Mouse (Mus musculus): Measurements from ENCODE around the gene Nagk. TPM values are rescaled to one million over a fixed set of nuclear protein-coding genes. Genes with fewer than 3 reads are reported as not detected.

Gene Nagk
- total and polyA plus RNA-seq, 2 experiments from 2014 or later: 50.9 to 70.9 TPM

GRCm38 (mm10) chr6:83840086-83840485, 45.3 kb downstream of the Nagk start:
- Histone ChIP-seq H3K27me3 (ENCODE audit: control insufficient read depth, insufficient read depth, low read length) (no peaks in the 10 kb centered on the region), H3K36me3 (replicated peaks; ENCODE audit: control insufficient read depth, insufficient read depth, low read length) (no peaks in the 10 kb centered on the region), H3K4me1 (ENCODE audit: control insufficient read depth, insufficient read depth) (no peaks in the 10 kb centered on the region), H3K27ac (ENCODE audit: low read depth) (no peak overlapping the region), H3K4me2 (ENCODE audit: low read depth, low read length) (no peak overlapping the region), H3K9ac (replicated peaks; ENCODE audit: low read depth, low read length) (no peak overlapping the region), H3K4me3 (ENCODE audit: low read depth, low read length) (no peak overlapping the region), H3K9me3 (replicated peaks; ENCODE audit: control insufficient read depth, low read length) (no peaks in the 10 kb centered on the region)
- DNase-seq (ENCODE audit: low spot score) (no peak), ATAC-seq (ENCODE audit: insufficient read depth, low read depth) (no peak)
- WGBS: 79% methylated on average over 6 of the region's 6 CpGs
- no peak for TF ChIP-seq EP300 (IDR thresholded peaks at IDR 0.05; ENCODE audit: low read depth)
- TF ChIP-seq CTCF (IDR thresholded peaks at IDR 0.05; ENCODE audit: low read depth): no peak

DNA sequence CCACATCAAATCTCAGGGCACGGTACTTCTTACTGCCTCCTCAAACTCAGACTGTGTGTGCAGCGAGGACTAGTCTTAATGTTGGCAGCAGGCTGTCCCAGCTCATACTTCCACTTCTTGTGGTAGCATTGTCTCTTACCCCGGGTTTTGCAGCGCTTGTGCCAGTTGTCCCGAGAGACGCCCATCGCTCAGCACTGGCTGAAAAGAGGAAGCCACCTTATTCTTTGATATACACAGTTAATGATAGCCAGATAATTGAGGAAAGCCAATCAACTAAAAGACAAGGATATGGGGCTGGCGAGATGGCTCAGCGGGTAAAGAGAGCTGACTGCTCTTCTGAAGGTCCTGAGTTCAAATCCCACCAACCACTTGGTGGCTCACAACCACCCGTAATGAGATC, 50.1 kb downstream of the Nagk start:
- Histone ChIP-seq H3K9me3 (replicated peaks; ENCODE audit: control insufficient read depth, low read length) (no peaks in the 10 kb centered on the region), H3K9ac (replicated peaks; ENCODE audit: low read depth, low read length) (no peak overlapping the region), H3K27me3 (ENCODE audit: control insufficient read depth, insufficient read depth, low read length) (no peaks in the 10 kb centered on the region), H3K4me2 (ENCODE audit: low read depth, low read length) (no peak overlapping the region), H3K4me1 (ENCODE audit: control insufficient read depth, insufficient read depth) (no peaks in the 10 kb centered on the region), H3K27ac (ENCODE audit: low read depth) (no peak overlapping the region), H3K36me3 (replicated peaks; ENCODE audit: control insufficient read depth, insufficient read depth, low read length) (no peaks in the 10 kb centered on the region), H3K4me3 (ENCODE audit: low read depth, low read length) (no peak overlapping the region)
- DNase-seq (ENCODE audit: low spot score) (no peak), ATAC-seq (ENCODE audit: insufficient read depth, low read depth) (no peak)
- TF ChIP-seq EP300 (IDR thresholded peaks at IDR 0.05; ENCODE audit: low read depth): no peak
- TF ChIP-seq CTCF (IDR thresholded peaks at IDR 0.05; ENCODE audit: low read depth): no peak
- 81% methylated on average over 10 of the region's 10 CpGs for WGBS

- Histone ChIP-seq H3K4me2 (ENCODE audit: low read depth, low read length) (no peak overlapping the region), H3K9ac (replicated peaks; ENCODE audit: low read depth, low read length) (no peak overlapping the region), H3K9me3 (replicated peaks; ENCODE audit: control insufficient read depth, low read length) (no peaks in the 10 kb centered on the region), H3K27me3 (ENCODE audit: control insufficient read depth, insufficient read depth, low read length) (no peaks in the 10 kb centered on the region), H3K36me3 (replicated peaks; ENCODE audit: control insufficient read depth, insufficient read depth, low read length) (no peaks in the 10 kb centered on the region), H3K4me1 (ENCODE audit: control insufficient read depth, insufficient read depth) (no peaks in the 10 kb centered on the region), H3K27ac (ENCODE audit: low read depth) (no peak overlapping the region), H3K4me3 (ENCODE audit: low read depth, low read length) (no peak overlapping the region)
- DNase-seq (ENCODE audit: low spot score): no peak
- ATAC-seq (ENCODE audit: insufficient read depth, low read depth): no peak
- TF ChIP-seq CTCF (IDR thresholded peaks at IDR 0.05; ENCODE audit: low read depth) (no peak), EP300 (IDR thresholded peaks at IDR 0.05; ENCODE audit: low read depth) (no peak)
- 81% methylated on average over 2 of the region's 2 CpGs for WGBS
Observed at GRCm38 (mm10) chr6:83846141-83846540, 51.4 kb downstream of the Nagk start.

DNA sequence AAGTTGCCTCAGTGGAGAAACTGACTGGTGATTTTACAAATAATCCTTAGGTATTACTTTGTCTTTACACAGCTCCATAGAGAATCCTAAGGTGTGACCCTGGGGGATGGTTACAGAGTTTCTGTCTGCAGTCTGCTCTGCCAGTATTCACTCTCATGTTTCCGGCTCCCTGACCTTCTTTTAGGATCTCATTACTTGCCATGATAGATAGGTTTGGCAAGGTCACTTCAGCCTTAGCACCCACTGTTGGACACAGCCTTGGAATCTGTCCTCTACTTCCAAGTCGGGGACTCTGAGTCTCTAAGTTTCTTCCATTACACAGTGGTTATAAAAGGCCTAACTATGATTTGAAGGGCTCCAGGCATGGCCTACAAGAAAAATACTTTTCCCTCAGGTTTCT, 54.7 kb downstream of the Nagk start:
- 75% methylated on average over 2 of the region's 2 CpGs for WGBS
- H3K36me3 ChIP-seq (replicated peaks; ENCODE audit: control insufficient read depth, insufficient read depth, low read length): no peaks in the 10 kb centered on the region
- DNase-seq (ENCODE audit: low spot score): no peak
- H3K9me3 ChIP-seq (replicated peaks; ENCODE audit: control insufficient read depth, low read length): no peaks in the 10 kb centered on the region
- no peak overlapping the region for H3K4me3 ChIP-seq (ENCODE audit: low read depth, low read length)
- H3K9ac ChIP-seq (replicated peaks; ENCODE audit: low read depth, low read length): no peak overlapping the region
- TF ChIP-seq EP300 (IDR thresholded peaks at IDR 0.05; ENCODE audit: low read depth) (no peak), CTCF (IDR thresholded peaks at IDR 0.05; ENCODE audit: low read depth) (no peak)
- no peaks in the 10 kb centered on the region for H3K27me3 ChIP-seq (ENCODE audit: control insufficient read depth, insufficient read depth, low read length)
- no peaks in the 10 kb centered on the region for H3K4me1 ChIP-seq (ENCODE audit: control insufficient read depth, insufficient read depth)
- H3K4me2 ChIP-seq (ENCODE audit: low read depth, low read length): no peak overlapping the region
- H3K27ac ChIP-seq (ENCODE audit: low read depth): no peak overlapping the region
- no peak for ATAC-seq (ENCODE audit: insufficient read depth, low read depth)

Other genes starting within 250 kb of the Nagk start
- gene Stambp, start 222.3 kb upstream of the Nagk start, total RNA-seq (2014; rRNA removed; ENCODE audit: low replicate concordance): 1.2 and 1.5 TPM in 2 replicates
- gene Stambp, start 222.3 kb upstream of the Nagk start, polyA plus RNA-seq (2015; fragmentation: Nextera tagmentation; extraction: Ambion mirVana): 22.9 and 24.6 TPM in 2 replicates
- 1.7 TPM in 1 of 2 replicates, not detected in the other for gene Clec4f, start 138.8 kb upstream of the Nagk start, total RNA-seq (2014; rRNA removed; ENCODE audit: low replicate concordance)
- gene Clec4f, start 138.8 kb upstream of the Nagk start, polyA plus RNA-seq (2015; fragmentation: Nextera tagmentation; extraction: Ambion mirVana): 0.59 and 0.66 TPM in 2 replicates
- 0.11 and 0.19 TPM in 2 replicates for gene Cd207, start 117.1 kb upstream of the Nagk start, total RNA-seq (2014; rRNA removed; ENCODE audit: low replicate concordance)
- gene Cd207, start 117.1 kb upstream of the Nagk start, polyA plus RNA-seq (2015; fragmentation: Nextera tagmentation; extraction: Ambion mirVana): 0.75 and 1.2 TPM in 2 replicates
- gene Vax2, start 83.7 kb upstream of the Nagk start, total RNA-seq (2014; rRNA removed; ENCODE audit: low replicate concordance): not detected in 2 replicates
- not detected in 2 replicates for gene Vax2, start 83.7 kb upstream of the Nagk start, polyA plus RNA-seq (2015; fragmentation: Nextera tagmentation; extraction: Ambion mirVana)
- gene Atp6v1b1, start 52.0 kb upstream of the Nagk start, total RNA-seq (2014; rRNA removed; ENCODE audit: low replicate concordance): 0.15 and 4.1 TPM in 2 replicates
- gene Atp6v1b1, start 52.0 kb upstream of the Nagk start, polyA plus RNA-seq (2015; fragmentation: Nextera tagmentation; extraction: Ambion mirVana): 0.10 TPM in 1 of 2 replicates, not detected in the other
- not detected in 2 replicates for gene Ankrd53, start 32.3 kb upstream of the Nagk start, total RNA-seq (2014; rRNA removed; ENCODE audit: low replicate concordance)
- gene Ankrd53, start 32.3 kb upstream of the Nagk start, polyA plus RNA-seq (2015; fragmentation: Nextera tagmentation; extraction: Ambion mirVana): 0.16 TPM in 2 replicates
- gene Tex261, start 19.2 kb upstream of the Nagk start, total RNA-seq (2014; rRNA removed; ENCODE audit: low replicate concordance): 78.9 and 85.9 TPM in 2 replicates
- gene Tex261, start 19.2 kb upstream of the Nagk start, polyA plus RNA-seq (2015; fragmentation: Nextera tagmentation; extraction: Ambion mirVana): 102 and 109 TPM in 2 replicates
- 26.8 and 40.2 TPM in 2 replicates for gene Paip2b, start 36.8 kb downstream of the Nagk start, total RNA-seq (2014; rRNA removed; ENCODE audit: low replicate concordance)
- gene Paip2b, start 36.8 kb downstream of the Nagk start, polyA plus RNA-seq (2015; fragmentation: Nextera tagmentation; extraction: Ambion mirVana): 11.6 and 13.0 TPM in 2 replicates
- 40.4 and 92.4 TPM in 2 replicates for gene Zfp638, start 72.1 kb downstream of the Nagk start, total RNA-seq (2014; rRNA removed; ENCODE audit: low replicate concordance)
- gene Zfp638, start 72.1 kb downstream of the Nagk start, polyA plus RNA-seq (2015; fragmentation: Nextera tagmentation; extraction: Ambion mirVana): 28.5 and 31.9 TPM in 2 replicates
- 20.2 and 21.9 TPM in 2 replicates for gene Dysf, start 213.6 kb downstream of the Nagk start, total RNA-seq (2014; rRNA removed; ENCODE audit: low replicate concordance)
- 14.1 and 15.0 TPM in 2 replicates for gene Dysf, start 213.6 kb downstream of the Nagk start, polyA plus RNA-seq (2015; fragmentation: Nextera tagmentation; extraction: Ambion mirVana)

All from heart, postnatal 0 days (tissue).